Mouse (Mus musculus) stomach, embryonic 16.5 days (tissue): ENCODE measurements at regions not wholly inside any gene's neighbourhood (a gene's known extent, or its start where the extent isn't known, plus 50 kb on each side); places are given as distances from the start of the nearest gene placed in this dataset.

Experiments
- ATAC-seq: fragments of 200-750 bp; cut with Nextera tagmentation; 2 replicates; pipeline ENCODE4 v1.8.0; 2017; ENCODE audit warnings: moderate number of reproducible peaks, moderate TSS enrichment; ENCODE audit not compliant: insufficient read depth, low FRiP score
- H3K27ac ChIP-seq: fragments of 300-500 bp; sonication (generic); 2 replicates; pipeline ENCODE4 v1.5.1; 2014; ENCODE audit warnings: low read length
- H3K27me3 ChIP-seq: fragments of 300-500 bp; sonication (generic); 2 replicates; pipeline ENCODE4 v1.6.1; 2014; ENCODE audit warnings: low read length, control low read depth, mixed read lengths; ENCODE audit not compliant: control insufficient read depth, insufficient read depth
- H3K36me3 ChIP-seq: fragments of 300-500 bp; sonication (generic); 2 replicates; pipeline ENCODE4 v1.6.1; 2014; ENCODE audit warnings: low read length; ENCODE audit not compliant: control insufficient read depth, insufficient read depth
- H3K4me1 ChIP-seq: fragments of 300-500 bp; sonication (generic); 2 replicates; pipeline ENCODE4 v1.6.1; 2014; ENCODE audit warnings: low read length, control low read depth, mixed read lengths; ENCODE audit not compliant: control insufficient read depth, insufficient read depth
- H3K4me2 ChIP-seq: fragments of 300-500 bp; sonication (generic); 2 replicates; pipeline ENCODE4 v1.6.1; 2014; ENCODE audit warnings: low read depth, low read length, mixed read lengths
- H3K4me3 ChIP-seq: fragments of 300-500 bp; sonication (generic); replicated peaks from 2 replicates; pipeline ENCODE4 v1.5.1; 2014; ENCODE audit warnings: mild to moderate bottlenecking, low read length
- H3K9ac ChIP-seq: fragments of 300-500 bp; sonication (generic); 2 replicates; pipeline ENCODE4 v1.6.1; 2014; ENCODE audit warnings: low read length
- H3K9me3 ChIP-seq: fragments of 300-500 bp; sonication (generic); replicated peaks from 2 replicates; pipeline ENCODE4 v1.6.1; 2016; ENCODE audit warnings: low read length, control low read depth; ENCODE audit not compliant: control insufficient read depth
- WGBS: fragments of 180-500 bp; shearing (Covaris S2); extraction: QIAGEN DNeasy Blood & Tissue Kit; methylation state at CpG from one replicate; pipeline ENCODE4 v1.1.7; 2014; 5-methylcytosine and 5-hydroxymethylcytosine counted together

GRCm38 (mm10) chr5:46278190-46278589 is 420.8 kb upstream of the Lcorl start:
- Histone ChIP-seq H3K9ac (no peak overlapping the region), H3K36me3 (no peaks in the 10 kb centered on the region), H3K4me1 (no peaks in the 10 kb centered on the region), H3K27ac (no peak overlapping the region), H3K4me3 (no peak overlapping the region), H3K27me3 (no peaks in the 10 kb centered on the region), H3K9me3 (no peaks in the 10 kb centered on the region), H3K4me2 (no peak overlapping the region)
- no peak for ATAC-seq

GRCm38 (mm10) chr5:46256730-46257129 is 399.3 kb upstream of the Lcorl start:
- no peak for ATAC-seq
- Histone ChIP-seq H3K9ac (no peak overlapping the region), H3K4me2 (no peak overlapping the region), H3K27ac (no peak overlapping the region), H3K36me3 (no peaks in the 10 kb centered on the region), H3K27me3 (no peaks in the 10 kb centered on the region), H3K4me1 (no peaks in the 10 kb centered on the region), H3K4me3 (no peak overlapping the region), H3K9me3 (no peaks in the 10 kb centered on the region)
- 71% methylated on average over 6 of the region's 6 CpGs for WGBS

GRCm38 (mm10) chr5:46253940-46254339 is 396.5 kb upstream of the Lcorl start:
- Histone ChIP-seq H3K4me1 (no peaks in the 10 kb centered on the region), H3K36me3 (no peaks in the 10 kb centered on the region), H3K4me2 (no peak overlapping the region), H3K27ac (no peak overlapping the region), H3K27me3 (no peaks in the 10 kb centered on the region), H3K4me3 (no peak overlapping the region), H3K9me3 (no peaks in the 10 kb centered on the region), H3K9ac (no peak overlapping the region)
- ATAC-seq, result no peak

- Histone ChIP-seq H3K27ac (no peak overlapping the region), H3K36me3 (no peaks in the 10 kb centered on the region), H3K4me3 (no peak overlapping the region), H3K9ac (no peak overlapping the region), H3K4me1 (no peaks in the 10 kb centered on the region), H3K4me2 (no peak overlapping the region), H3K27me3 (no peaks in the 10 kb centered on the region), H3K9me3 (no peaks in the 10 kb centered on the region)
- no peak for ATAC-seq
- 63% methylated on average over 5 of the region's 5 CpGs for WGBS
Measured at GRCm38 (mm10) chr5:46235364-46236067, 378.1 kb upstream of the Lcorl start.

GRCm38 (mm10) chr5:46232780-46233179 is 375.4 kb upstream of the Lcorl start:
- H3K4me2 ChIP-seq, result no peak overlapping the region
- no peak overlapping the region for H3K4me3 ChIP-seq
- H3K36me3 ChIP-seq, result no peaks in the 10 kb centered on the region
- H3K9me3 ChIP-seq, result no peaks in the 10 kb centered on the region
- no peaks in the 10 kb centered on the region for H3K4me1 ChIP-seq
- H3K9ac ChIP-seq, result no peak overlapping the region
- H3K27me3 ChIP-seq, result no peaks in the 10 kb centered on the region
- no peak for ATAC-seq
- H3K27ac ChIP-seq, result no peak overlapping the region

GRCm38 (mm10) chr5:46228667-46229066 is 371.3 kb upstream of the Lcorl start:
- Histone ChIP-seq H3K4me2 (no peak overlapping the region), H3K9ac (no peak overlapping the region), H3K27me3 (no peaks in the 10 kb centered on the region), H3K36me3 (no peaks in the 10 kb centered on the region), H3K4me3 (no peak overlapping the region), H3K4me1 (no peaks in the 10 kb centered on the region), H3K9me3 (no peaks in the 10 kb centered on the region), H3K27ac (no peak overlapping the region)
- no peak for ATAC-seq
- WGBS, result 64% methylated on average over 3 of the region's 3 CpGs

- H3K36me3 ChIP-seq, result no peaks in the 10 kb centered on the region
- H3K4me3 ChIP-seq, result no peak overlapping the region
- WGBS, result 53% methylated on average over 4 of the region's 4 CpGs
- no peak overlapping the region for H3K4me2 ChIP-seq
- no peak overlapping the region for H3K9ac ChIP-seq
- no peaks in the 10 kb centered on the region for H3K9me3 ChIP-seq
- no peaks in the 10 kb centered on the region for H3K4me1 ChIP-seq
- no peak overlapping the region for H3K27ac ChIP-seq
- ATAC-seq, result no peak
- no peaks in the 10 kb centered on the region for H3K27me3 ChIP-seq
Measured at GRCm38 (mm10) chr5:46212845-46213468, 355.5 kb upstream of the Lcorl start.

GRCm38 (mm10) chr5:46209076-46209475 is 351.7 kb upstream of the Lcorl start:
- no peaks in the 10 kb centered on the region for H3K4me1 ChIP-seq
- H3K9me3 ChIP-seq, result no peaks in the 10 kb centered on the region
- no peak overlapping the region for H3K9ac ChIP-seq
- no peak overlapping the region for H3K27ac ChIP-seq
- no peak overlapping the region for H3K4me2 ChIP-seq
- H3K4me3 ChIP-seq, result no peak overlapping the region
- no peaks in the 10 kb centered on the region for H3K27me3 ChIP-seq
- WGBS, result 62% methylated on average over 2 of the region's 2 CpGs
- no peaks in the 10 kb centered on the region for H3K36me3 ChIP-seq
- no peak for ATAC-seq

GRCm38 (mm10) chr5:46203744-46204143 is 346.3 kb upstream of the Lcorl start:
- no peaks in the 10 kb centered on the region for H3K27me3 ChIP-seq
- H3K4me2 ChIP-seq, result no peak overlapping the region
- no peaks in the 10 kb centered on the region for H3K4me1 ChIP-seq
- H3K9ac ChIP-seq, result no peak overlapping the region
- H3K9me3 ChIP-seq, result no peaks in the 10 kb centered on the region
- no peak overlapping the region for H3K4me3 ChIP-seq
- no peaks in the 10 kb centered on the region for H3K36me3 ChIP-seq
- no peak for ATAC-seq
- no peak overlapping the region for H3K27ac ChIP-seq
- 75% methylated on average over 4 of the region's 4 CpGs for WGBS
